12 mouse cellular contexts compared by ENCODE assay signal in the genomic region with DNA sequence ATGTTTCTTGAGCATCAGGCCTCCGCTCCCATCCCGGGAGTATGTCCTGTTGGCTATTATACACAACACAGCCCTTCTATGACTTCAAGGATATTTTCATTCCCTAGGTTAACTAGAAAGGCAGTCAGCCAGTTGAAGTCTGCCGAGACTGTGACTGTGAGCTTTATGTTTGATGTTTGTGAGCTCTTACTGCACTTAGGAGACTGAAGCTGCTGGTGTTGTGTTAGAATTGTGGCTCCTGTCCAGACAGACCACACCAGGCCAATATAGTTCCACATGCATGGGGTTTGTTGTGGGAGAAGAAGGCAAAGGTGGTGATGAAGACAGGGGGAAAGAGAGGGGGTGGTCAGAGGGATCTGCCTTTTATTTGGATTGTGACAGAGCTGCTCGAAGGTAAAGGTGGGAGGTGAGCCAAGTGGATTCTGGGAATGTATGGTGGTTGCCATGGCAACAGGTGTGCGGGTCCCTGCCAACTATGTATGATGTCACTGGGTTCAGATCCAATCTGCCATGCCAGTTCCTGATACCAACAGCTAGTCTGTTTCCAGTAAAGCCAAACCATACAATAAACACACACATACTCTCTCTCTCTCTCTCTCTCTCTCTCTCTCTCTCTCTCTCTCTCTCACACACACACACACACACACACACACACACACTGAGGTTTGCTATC.
DNase-seq lines count a peak whose midpoint lies in the region; ATAC-seq and TF ChIP-seq lines count a peak whose summit lies in the region.
"Had no signal": no experiment of that assay in that cellular context is flagged by ENCODE, and none has a peak within 500 bp of the region (broad histone marks: within the 10 kb centered on the region; RNA-seq: fewer than 3 reads in every experiment).

No protein-coding gene starts in this region.

- no peaks in the 10 kb centered on the region for H3K4me1 ChIP-seq in heart, embryonic 11.5 days (ENCODE audit: control insufficient read depth, insufficient read depth, low read length)
- H3K4me1 ChIP-seq in midbrain, postnatal 0 days (ENCODE audit: insufficient read depth, low read length): no peaks in the 10 kb centered on the region
- H3K4me1 ChIP-seq in midbrain, embryonic 16.5 days (ENCODE audit: control insufficient read depth, insufficient read depth, low read length): no peaks in the 10 kb centered on the region
- no peaks in the 10 kb centered on the region for H3K4me1 ChIP-seq in cerebellum, adult 2 months (ENCODE audit: control insufficient read depth, insufficient read depth, low read length)
- H3K4me1 ChIP-seq in limb, embryonic 13.5 days: peaks cover 19% of the 10 kb centered on the region
- H3K4me1 ChIP-seq in lung, adult 2 months (ENCODE audit: control insufficient read depth, insufficient read depth, low read length): no peaks in the 10 kb centered on the region
- no peaks in the 10 kb centered on the region for H3K4me1 ChIP-seq in heart, embryonic 12.5 days (replicated peaks)

- H3K27me3 ChIP-seq in heart, embryonic 11.5 days (ENCODE audit: control insufficient read depth, insufficient read depth, low read length): no peaks in the 10 kb centered on the region
- H3K27me3 ChIP-seq in midbrain, postnatal 0 days (ENCODE audit: insufficient read depth, low read length): no peaks in the 10 kb centered on the region
- H3K27me3 ChIP-seq in midbrain, embryonic 16.5 days (ENCODE audit: control insufficient read depth, insufficient read depth, low read depth, low read length): no peaks in the 10 kb centered on the region
- no peaks in the 10 kb centered on the region for H3K27me3 ChIP-seq in cerebellum, adult 2 months (ENCODE audit: control insufficient read depth, insufficient read depth, low read length)
- H3K27me3 ChIP-seq in limb, embryonic 13.5 days: no peaks in the 10 kb centered on the region
- H3K27me3 ChIP-seq in heart, embryonic 12.5 days (replicated peaks): no peaks in the 10 kb centered on the region

- H3K9ac ChIP-seq in heart, embryonic 11.5 days (ENCODE audit: low read depth, low read length): no peak overlapping the region
- H3K9ac ChIP-seq in midbrain, postnatal 0 days (replicated peaks; ENCODE audit: low read length, poor library complexity, severe bottlenecking): no peak overlapping the region
- no peak overlapping the region for H3K9ac ChIP-seq in midbrain, embryonic 16.5 days (ENCODE audit: low read depth, low read length)
- H3K9ac ChIP-seq in limb, embryonic 13.5 days: no peak overlapping the region
- H3K9ac ChIP-seq in heart, embryonic 12.5 days: no peak overlapping the region

- H3K27ac ChIP-seq in heart, embryonic 11.5 days (ENCODE audit: low read depth, low read length): no peak overlapping the region
- H3K27ac ChIP-seq in midbrain, postnatal 0 days (ENCODE audit: low read depth, low read length): no peak overlapping the region
- no peak overlapping the region for H3K27ac ChIP-seq in midbrain, embryonic 16.5 days (ENCODE audit: low read length)
- H3K27ac ChIP-seq in cerebellum, adult 2 months (ENCODE audit: insufficient read depth, low read length): no peak overlapping the region
- H3K27ac ChIP-seq in limb, embryonic 13.5 days: no peak overlapping the region
- H3K27ac ChIP-seq in heart, embryonic 12.5 days (ENCODE audit: poor library complexity, severe bottlenecking): no peak overlapping the region

- TF ChIP-seq POLR2A in cerebellum, adult 2 months (IDR thresholded peaks at IDR 0.05; ENCODE audit: borderline replicate concordance, insufficient read depth, low read length): no peak
- no peak for TF ChIP-seq POLR2A in lung, adult 2 months (IDR thresholded peaks at IDR 0.05; ENCODE audit: borderline replicate concordance, extremely low read depth, low read depth, low read length)

- DNase-seq in heart, adult 11 months: peak; percentile 35
- peak; percentile 39 for DNase-seq in midbrain, postnatal 0 days (ENCODE audit: low spot score)
- DNase-seq in cerebellum, adult 2 months: peak; percentile 52 to 65
- DNase-seq in lung, adult 2 months: no peak
- DNase-seq: kidney, postnatal 10 days; layer of hippocampus, adult 9-11 months had no signal

- ATAC-seq in heart, embryonic 11.5 days (replicated peaks; ENCODE audit: insufficient number of reproducible peaks, low FRiP score, low TSS enrichment): no peak
- no peak for ATAC-seq in midbrain, postnatal 0 days (ENCODE audit: low FRiP score)
- ATAC-seq in midbrain, embryonic 16.5 days: no peak
- ATAC-seq in limb, embryonic 13.5 days (ENCODE audit: low FRiP score, low read depth): peak; percentile 77
- ATAC-seq in heart, embryonic 12.5 days (ENCODE audit: insufficient number of reproducible peaks, low FRiP score): no peak

- 87% methylated on average over 5 of the region's 5 CpGs for WGBS in heart, embryonic 11.5 days (ENCODE audit: insufficient replicate concordance)
- 77% methylated on average over 5 of the region's 5 CpGs for WGBS in midbrain, postnatal 0 days
- 75% methylated on average over 5 of the region's 5 CpGs for WGBS in midbrain, embryonic 16.5 days
- WGBS in cerebellum, adult 2 months: 52% methylated on average over 5 of the region's 5 CpGs
- 64% methylated on average over 5 of the region's 5 CpGs for WGBS in limb, embryonic 13.5 days
- 71% methylated on average over 5 of the region's 5 CpGs for WGBS in lung, adult 2 months
- WGBS in heart, embryonic 12.5 days: 65% methylated on average over 5 of the region's 5 CpGs

- H3K36me3 ChIP-seq in heart, embryonic 11.5 days (ENCODE audit: control insufficient read depth, insufficient read depth, low read length): no peaks in the 10 kb centered on the region
- H3K36me3 ChIP-seq in midbrain, postnatal 0 days (ENCODE audit: insufficient read depth, low read length): no peaks in the 10 kb centered on the region
- H3K36me3 ChIP-seq in midbrain, embryonic 16.5 days (ENCODE audit: control insufficient read depth, insufficient read depth, low read length): no peaks in the 10 kb centered on the region
- no peaks in the 10 kb centered on the region for H3K36me3 ChIP-seq in limb, embryonic 13.5 days
- H3K36me3 ChIP-seq in heart, embryonic 12.5 days: no peaks in the 10 kb centered on the region

- no peaks in the 10 kb centered on the region for H3K9me3 ChIP-seq in heart, embryonic 11.5 days (replicated peaks; ENCODE audit: control insufficient read depth, low read length)
- no peaks in the 10 kb centered on the region for H3K9me3 ChIP-seq in midbrain, postnatal 0 days (ENCODE audit: low read length)
- H3K9me3 ChIP-seq in midbrain, embryonic 16.5 days (replicated peaks; ENCODE audit: control insufficient read depth, low read length, poor library complexity, severe bottlenecking): no peaks in the 10 kb centered on the region
- no peaks in the 10 kb centered on the region for H3K9me3 ChIP-seq in limb, embryonic 13.5 days
- H3K9me3 ChIP-seq in heart, embryonic 12.5 days (replicated peaks): no peaks in the 10 kb centered on the region

- no peak overlapping the region for H3K4me3 ChIP-seq in heart, embryonic 11.5 days (ENCODE audit: low read depth, low read length)
- H3K4me3 ChIP-seq in midbrain, postnatal 0 days (ENCODE audit: low read depth, low read length): no peak overlapping the region
- H3K4me3 ChIP-seq in midbrain, embryonic 16.5 days (ENCODE audit: low read depth, low read length): no peak overlapping the region
- H3K4me3 ChIP-seq in cerebellum, adult 2 months (replicated peaks; ENCODE audit: insufficient read depth, low read depth, low read length): no peak overlapping the region
- H3K4me3 ChIP-seq in limb, embryonic 13.5 days: no peak overlapping the region
- no peak overlapping the region for H3K4me3 ChIP-seq in lung, adult 2 months (replicated peaks; ENCODE audit: extremely low read depth, low read depth, low read length)
- H3K4me3 ChIP-seq in heart, embryonic 12.5 days: no peak overlapping the region
- H3K4me3 ChIP-seq: erythroblast, embryonic 14.5 days had no signal

- no peak for TF ChIP-seq CTCF in midbrain, postnatal 0 days (IDR thresholded peaks at IDR 0.05)
- no peak for TF ChIP-seq CTCF in cerebellum, adult 2 months (IDR thresholded peaks at IDR 0.05; ENCODE audit: borderline replicate concordance, insufficient read depth, low read depth, low read length)
- TF ChIP-seq CTCF in lung, adult 2 months (IDR thresholded peaks at IDR 0.05; ENCODE audit: insufficient read depth, low read length): no peak

- no peak overlapping the region for H3K4me2 ChIP-seq in heart, embryonic 11.5 days
- no peak overlapping the region for H3K4me2 ChIP-seq in midbrain, postnatal 0 days (ENCODE audit: low read depth, low read length, poor library complexity, severe bottlenecking)
- no peak overlapping the region for H3K4me2 ChIP-seq in midbrain, embryonic 16.5 days (ENCODE audit: low read length)
- H3K4me2 ChIP-seq in limb, embryonic 13.5 days (replicated peaks): no peak overlapping the region
- no peak overlapping the region for H3K4me2 ChIP-seq in heart, embryonic 12.5 days
- H3K4me2 ChIP-seq: liver, embryonic 11.5 days had no signal
